Mouse (Mus musculus): ENCODE measurements around the gene Csdc2.

Csdc2 gene

DNA sequence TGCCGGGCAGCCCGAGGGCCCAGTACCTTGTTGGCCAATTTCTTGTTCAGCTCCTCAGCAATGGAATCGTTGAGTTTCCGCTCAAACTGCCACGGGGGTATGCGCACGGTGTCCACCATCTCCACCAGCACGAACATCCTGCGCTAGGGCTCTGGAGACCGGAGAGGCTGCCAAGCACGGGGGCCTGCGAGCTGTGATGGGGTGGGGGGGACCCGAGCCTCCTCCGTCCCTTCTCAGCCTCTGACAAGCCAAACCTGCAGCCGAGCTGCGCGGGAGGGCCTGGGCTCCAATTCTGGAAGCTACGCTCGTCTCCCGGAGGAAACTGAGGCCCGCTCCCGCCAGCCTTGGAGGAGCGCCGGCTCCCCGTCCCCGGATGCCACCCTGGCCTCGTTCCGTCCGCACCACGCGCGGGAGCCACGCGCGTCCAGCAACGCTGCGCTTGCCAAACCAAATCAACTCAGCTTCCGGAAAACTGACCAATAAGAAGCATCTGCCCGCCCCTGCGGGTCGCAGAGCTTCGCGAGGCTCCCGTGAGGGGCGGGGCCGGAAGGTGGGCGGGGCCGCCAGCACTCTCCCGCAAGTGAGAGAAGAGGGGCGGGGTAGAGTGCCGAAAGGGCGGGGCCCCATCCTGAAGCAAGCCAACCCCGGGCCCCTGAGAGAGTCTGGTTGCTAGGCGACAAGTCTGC, 10.7 kb upstream of the Csdc2 start, which contains the start of gene Polr3h:
Gene Polr3h, minus strand, starts transcription at position 481 of the 686 bp plus-strand sequence.
- peak; percentile 93 for DNase-seq (ENCODE audit: low spot score)

DNA sequence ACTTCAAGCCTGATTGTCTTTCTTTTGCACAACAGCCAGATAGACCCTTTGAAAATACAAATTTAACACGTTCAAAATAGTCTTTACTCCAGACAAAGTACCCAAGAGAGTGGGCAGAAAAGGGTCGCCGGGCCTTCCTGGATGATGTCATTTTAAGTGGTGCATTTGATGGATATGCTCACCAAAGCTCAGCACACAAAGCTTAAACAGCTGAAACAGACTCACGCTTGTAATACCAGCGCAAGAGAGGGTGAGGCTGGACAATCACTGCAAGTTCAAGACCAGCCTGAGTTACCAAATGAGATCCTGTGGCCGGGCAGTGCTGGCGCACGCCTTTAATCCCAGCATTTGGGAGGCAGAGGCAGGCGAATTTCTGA, 10.1 kb upstream of the Csdc2 start:
- no peak for DNase-seq (ENCODE audit: low spot score)

DNA sequence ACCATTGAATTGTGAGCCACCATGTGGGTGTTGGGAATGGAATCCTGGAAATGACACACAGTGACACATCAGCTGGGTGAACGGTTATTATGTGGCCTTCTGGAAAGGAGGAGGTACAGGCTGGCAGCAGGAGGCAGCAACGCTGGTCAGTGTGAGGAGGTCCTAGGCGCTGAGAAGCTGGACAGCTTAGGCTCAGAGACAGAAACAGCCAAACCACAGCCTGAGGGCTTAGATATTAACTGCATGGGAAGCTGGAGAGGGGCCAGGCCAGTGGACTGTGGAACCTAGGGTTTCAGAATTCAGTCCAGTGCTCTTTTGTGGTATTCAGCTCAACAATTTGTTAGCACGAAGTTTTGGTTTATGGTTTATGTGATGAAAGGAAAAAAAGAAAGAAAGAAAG, 8.8 kb upstream of the Csdc2 start:
- no peak for DNase-seq (ENCODE audit: low spot score)

DNA sequence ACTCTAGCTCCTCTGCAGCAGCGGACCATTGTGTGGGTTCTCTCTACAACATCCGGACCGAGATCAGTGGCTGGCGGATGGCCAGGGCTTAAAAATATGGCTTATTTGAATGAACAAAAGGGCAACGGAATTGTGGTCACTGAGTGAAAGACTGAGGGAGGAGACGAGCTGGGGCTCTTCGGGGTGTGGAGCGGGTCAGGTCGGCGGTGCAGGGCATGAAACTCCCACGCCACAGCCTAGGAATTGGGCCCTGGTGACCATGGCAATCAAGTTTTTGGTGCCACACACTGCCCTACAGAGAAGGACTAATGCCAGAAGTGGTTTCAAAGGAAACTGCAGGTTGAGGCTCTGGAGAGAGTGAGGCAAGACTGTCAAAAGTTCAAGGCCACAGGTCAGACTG, 8.3 kb upstream of the Csdc2 start:
- peak; percentile 42 for DNase-seq (ENCODE audit: low spot score)

DNA sequence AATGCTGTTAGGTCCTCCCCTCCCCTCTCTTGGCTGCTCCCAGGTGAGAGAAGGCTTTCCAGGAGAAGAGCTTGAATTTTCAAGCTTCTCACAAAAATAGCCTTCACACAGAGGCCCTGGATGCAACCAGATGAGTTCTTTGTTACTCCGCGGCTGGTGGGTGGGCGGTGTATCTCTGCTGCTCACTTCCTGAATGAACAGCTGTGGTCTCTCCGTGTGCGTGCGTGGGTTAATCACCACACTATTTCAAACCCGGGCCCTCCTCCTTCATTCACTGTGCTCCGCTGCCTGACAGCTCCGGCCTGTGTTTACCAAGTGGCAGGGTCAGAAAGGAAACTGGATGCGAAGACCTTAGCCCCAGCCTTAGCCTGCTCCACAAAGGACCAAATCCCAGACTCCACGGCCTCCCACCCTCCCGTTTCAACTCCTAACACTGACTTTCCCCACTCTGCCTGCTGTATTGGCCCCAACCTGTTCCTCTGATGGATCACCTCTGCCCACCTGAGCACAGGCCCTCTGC, 3.5 kb upstream of the Csdc2 start:
- DNase-seq (ENCODE audit: low spot score) = no peak

DNA sequence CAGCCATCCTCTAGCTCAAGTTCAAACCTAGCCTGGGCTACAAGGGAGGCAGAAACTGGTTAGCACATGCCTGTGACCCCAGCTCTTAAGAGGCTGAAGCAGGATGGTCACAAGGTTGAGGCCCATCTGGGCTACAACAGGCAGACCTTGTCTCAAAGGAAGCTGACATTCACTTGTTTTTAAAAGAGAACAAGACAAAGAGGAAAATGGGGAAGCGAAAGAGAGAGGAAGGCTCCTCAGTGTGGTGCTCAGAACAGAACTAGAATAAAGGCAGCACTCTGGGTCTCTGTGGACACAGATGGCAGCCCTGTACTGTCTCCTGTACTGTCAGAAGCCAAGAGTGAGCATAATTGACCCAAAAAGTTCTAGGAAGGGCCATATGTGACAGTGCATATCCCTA, 2.6 kb upstream of the Csdc2 start:
- no peak for DNase-seq (ENCODE audit: low spot score)

DNA sequence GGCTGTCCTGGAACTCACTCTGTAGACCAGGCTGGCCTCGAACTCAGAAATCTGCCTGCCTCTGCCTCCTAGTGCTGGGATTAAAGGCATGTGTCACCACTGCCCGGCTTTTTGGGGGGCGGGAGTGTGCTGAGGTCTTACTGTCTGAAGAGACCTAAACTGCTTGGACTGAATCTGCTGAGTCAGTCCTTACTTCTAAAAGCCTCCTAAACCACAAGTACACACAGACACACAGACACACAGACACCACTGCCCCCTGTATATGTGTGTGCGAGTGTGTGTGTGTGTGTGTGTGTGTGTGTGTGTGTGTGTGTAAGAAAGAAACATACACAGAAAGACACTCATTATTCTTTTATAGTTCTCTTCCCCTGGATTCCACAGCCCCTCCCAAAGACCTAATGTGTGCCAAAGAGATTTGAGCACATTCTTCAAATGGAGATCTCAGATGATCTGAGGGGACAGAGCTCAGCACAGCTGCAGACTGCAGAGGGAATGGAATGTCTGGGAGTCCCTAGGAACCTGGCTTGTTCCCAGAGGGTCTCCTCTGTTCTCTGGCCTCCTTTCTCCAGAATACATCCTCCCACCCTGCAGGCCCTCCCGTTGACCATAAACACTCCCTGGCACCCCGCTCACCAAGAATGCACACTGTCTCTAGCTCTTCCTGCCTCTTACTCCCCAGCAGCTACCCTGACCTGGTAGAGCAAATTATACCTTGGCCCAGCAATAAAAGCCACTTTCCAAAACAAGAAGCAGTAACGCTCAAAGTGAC, 506 bp upstream of the Csdc2 start:
- no peak for DNase-seq (ENCODE audit: low spot score)

DNA sequence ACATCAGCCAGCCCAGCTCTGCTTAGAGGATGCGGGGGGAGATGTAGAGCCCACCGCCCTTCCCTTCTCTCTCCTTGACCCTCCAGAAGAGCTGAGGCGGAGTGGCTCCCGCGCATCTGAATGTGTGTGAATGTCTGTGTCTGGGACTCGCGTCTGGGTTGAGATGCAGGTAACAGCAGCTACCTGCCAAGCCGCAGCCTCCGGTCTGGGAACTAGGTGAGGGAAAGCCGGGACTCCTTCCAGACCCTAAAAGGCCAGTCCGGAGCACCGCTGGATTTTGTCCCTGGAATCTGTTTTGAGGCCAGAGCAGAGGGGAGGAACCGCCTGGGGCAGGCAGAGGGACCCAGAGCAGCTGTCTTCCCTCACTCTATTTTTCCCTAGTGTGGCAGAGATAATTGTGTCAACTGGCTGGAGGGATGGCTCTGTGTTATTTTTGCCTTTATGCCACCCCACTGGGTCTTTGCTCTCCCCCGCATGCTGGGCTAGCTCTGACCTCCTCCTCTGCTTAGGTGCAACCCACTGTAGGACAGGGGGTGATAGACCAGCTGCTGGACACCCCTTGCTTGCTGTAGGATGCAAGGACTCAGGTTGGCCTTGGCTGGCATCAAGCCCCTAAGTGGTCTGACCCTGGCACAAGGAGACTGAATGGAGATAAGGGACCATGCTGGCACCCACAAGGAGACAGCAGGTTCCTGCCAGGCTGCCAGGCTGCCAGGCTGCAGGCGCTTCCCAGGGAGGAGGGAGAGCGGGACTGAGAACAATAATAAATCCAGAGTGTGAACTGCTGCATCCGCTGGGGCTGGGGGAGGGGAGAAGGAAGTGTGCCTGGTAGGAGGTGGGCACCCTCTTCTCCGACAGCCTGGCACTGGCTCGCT, 776 bp downstream of the Csdc2 start:
- peak; percentile 62 for DNase-seq (ENCODE audit: low spot score)

DNA sequence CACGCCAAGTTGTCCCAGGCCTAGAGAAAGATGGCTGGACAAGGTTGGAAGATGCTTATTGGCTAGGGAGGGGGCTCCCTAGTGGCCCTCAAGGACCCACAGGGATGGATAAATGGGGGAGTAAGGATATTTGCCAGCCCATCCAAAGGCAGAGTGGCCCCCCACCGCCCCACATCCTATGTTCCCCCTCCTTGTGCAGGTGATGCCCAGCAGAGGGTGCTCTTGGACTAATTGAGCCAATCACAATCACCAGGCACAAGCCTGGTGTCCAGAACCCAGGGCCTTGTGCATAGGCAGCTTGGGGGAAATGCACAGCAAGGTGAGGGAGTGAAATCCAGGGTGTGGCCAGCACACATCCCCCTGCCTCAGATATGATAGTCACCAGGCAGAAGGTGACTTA, 1.7 kb downstream of the Csdc2 start:
- DNase-seq (ENCODE audit: low spot score) = peak; percentile 55

DNA sequence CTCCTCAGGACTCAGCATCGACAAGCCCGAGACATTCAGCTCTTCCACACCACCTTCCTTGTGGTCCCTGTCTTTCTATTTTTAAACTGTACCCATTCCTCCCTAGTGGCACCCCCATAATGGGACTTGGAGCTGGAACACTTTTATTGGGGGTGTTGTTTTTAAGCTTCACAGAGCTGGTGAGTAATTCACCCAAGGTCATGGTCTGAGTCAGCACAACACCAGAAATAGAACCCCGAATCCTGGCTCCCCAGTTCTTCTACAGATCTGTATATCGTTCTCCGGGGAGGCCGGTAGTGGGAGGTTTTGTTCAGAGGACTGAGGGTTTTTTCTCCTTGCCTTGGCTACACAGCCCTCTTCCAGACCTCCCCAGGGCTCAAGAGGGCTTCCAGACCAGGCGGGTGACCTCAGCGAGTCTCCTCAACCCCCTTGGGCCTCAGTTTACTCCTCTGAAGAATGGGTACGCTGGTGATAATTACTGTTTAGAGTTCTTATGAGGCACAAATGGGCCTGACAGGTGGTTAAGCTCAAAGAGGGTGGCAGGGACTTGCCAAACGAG, 2.7 kb downstream of the Csdc2 start:
- DNase-seq (ENCODE audit: low spot score) = no peak

DNA sequence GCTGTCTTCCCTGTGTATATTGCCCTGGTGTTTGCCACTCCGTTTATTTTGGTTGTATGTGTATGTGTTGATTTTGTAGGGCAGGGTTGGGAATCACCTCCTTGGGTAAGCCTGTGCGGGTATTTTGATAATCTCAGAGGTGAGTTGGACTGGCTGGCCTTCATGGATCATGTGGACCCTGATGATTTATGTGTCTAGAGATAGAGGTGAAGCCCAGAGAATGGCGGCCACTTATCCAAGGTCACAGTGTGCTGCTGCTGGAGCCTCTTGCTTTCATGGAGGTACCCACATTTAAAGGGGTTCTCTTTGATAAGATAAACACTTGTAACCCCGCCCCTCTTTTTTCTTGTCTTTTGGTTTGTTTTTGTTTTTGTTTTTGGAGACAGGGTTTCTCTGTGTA, 3.2 kb downstream of the Csdc2 start:
- DNase-seq (ENCODE audit: low spot score) = no peak

DNA sequence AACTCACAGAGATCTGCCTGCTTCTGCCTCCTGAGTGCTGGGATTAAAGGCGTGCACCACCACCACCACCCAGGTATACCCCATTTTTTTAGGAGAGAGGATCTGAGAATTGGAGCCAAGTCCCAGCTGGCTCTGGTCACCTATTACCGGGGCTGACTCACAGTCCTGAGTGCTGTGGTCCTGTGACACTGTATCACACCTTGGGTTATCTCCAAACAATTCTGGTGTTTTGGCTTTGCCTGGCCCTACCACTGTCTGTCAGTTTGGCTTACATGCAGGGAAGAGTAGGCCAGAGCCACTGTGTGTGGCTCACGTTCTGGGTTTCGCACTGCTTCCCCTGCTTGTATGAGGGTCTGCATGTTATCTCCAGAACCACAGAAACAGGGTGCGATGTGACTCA, 3.7 kb downstream of the Csdc2 start:
- no peak for DNase-seq (ENCODE audit: low spot score)

DNA sequence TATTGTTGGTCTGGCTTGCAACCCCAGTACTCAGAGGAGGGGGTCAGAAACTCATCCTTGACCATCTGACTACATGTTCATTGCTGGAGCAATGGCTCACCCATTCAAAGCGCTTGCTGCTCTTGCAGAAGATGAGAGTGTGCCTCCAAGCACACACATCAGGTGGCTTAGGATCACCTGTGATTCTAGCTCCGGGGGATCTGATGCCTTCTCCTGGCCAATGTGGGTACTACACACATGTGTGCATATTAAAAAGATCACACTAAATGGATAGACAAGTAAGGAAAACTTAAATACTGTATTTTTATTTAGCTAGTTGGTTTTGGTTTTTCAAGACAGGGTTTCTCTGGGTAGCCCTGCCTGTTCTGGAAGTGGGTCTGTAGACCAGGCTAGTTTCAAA, 4.5 kb downstream of the Csdc2 start:
- DNase-seq (ENCODE audit: low spot score) = no peak

DNA sequence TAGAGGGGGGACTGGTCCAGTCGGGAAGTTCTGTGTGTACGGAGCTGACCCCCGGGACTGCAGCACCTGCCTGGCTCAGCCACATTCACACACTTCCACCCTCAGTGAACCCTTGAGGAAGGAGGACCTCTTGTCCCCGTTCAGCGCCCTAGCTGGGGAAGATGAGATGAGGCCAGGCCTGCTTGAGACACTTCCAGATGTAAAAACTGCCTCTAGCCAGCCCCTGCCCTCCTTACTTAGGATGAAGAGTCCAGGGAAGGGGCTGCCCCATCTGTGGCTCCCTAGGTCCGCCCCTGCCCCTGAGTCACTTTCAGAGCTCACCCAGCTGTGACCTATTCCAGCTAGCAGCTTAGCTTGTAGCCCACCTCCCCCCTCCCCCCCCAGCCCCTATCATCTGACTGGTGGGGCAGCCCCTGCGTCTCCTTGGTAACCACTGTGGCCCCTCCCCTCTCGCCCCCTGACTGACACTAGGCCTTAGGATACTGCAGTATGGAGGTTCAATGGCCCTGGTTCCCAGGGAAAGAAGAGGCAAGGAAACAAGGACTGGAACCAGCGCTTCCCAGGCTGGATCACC, 6.7 kb downstream of the Csdc2 start:
- DNase-seq (ENCODE audit: low spot score) = no peak

DNA sequence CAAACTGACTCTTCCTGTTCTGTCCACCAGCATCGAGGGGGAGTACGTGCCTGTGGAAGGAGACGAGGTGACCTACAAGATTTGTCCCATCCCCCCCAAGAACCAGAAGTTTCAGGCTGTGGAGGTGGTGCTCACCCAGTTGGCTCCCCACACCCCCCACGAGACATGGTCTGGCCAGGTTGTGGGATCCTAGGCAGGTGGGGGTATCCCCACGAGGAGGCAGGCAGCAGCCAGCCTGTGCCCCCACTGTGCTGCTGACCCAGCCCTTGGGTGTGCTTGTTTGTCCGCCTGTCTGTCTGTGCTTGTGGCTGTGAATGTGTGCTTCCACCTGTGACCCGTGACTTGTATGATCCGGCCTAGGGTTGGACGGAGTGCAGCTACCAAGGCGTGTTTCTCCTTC, 12.5 kb downstream of the Csdc2 start:
- no peak for DNase-seq (ENCODE audit: low spot score)

DNA sequence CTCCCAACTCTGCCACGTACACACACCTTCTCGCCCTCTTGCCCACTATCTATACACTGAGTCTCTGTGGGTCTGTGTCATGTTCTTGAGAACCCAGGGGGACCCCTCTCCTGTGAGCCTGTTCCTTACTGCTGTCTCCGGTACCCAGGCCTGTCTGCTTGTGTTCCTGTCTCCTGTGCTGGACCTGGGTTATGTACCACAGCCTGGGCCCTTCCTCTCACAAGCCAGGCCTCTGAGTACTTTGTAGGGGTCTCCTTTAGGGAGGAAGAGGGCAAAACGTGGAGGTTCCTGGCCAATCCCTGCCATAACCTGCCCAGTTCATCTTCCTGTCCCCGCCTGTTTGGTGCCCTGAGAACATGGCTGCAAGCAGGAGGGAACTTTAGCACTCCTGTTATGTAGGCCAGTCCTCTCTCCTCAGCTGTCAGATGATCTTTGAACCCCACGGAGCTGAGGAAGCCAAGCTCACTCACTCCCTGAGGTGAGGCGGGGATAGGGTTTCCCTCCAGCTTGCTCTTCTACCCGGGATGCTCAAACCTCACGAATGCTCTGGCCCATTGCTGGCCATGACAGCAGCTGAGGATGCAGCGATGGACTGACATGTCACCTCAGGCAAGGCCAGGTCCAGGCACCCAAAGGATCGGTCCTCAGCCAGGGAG, 13.0 kb downstream of the Csdc2 start:
- DNase-seq (ENCODE audit: low spot score) = peak; percentile 2

DNA sequence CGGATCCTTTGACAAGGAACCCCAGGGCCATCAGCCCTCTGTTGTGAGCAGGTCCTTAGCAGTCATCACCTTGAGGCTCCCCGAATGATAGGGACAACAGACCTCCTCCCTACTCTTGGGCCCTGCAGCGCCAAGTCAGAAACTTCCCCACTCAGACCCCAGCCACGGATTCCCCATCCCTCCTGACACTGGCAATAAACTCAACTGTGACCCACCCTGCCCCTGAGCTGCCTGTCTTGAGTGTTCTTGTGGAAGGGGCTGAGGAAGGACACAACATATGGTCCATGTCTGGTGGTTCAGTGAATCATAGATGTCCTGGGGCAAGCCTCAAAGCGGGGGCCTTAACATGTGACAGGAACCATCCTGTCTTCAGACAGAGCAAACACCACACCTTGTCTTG, 14.2 kb downstream of the Csdc2 start:
- no peak for DNase-seq (ENCODE audit: low spot score)

DNA sequence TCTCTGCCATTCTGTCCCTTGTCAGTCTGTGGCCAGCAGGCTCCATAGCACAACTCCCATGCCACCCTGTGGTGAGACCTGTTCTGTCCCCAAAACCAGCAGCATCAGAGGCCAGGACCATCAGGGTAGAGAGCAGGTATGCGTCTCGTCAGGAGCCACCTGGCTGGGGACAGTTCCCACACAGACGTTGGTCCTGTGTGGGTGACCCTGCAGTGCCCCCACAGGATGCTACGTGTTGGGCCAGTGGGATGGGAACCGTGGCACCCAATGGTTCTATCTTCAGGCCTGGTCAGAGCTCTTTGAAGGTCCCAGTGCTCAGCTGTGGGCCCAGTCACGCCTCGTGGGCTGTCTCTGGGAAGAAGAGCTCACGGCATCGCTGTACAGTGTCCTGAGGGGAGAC, 14.6 kb downstream of the Csdc2 start:
- no peak for DNase-seq (ENCODE audit: low spot score)

DNA sequence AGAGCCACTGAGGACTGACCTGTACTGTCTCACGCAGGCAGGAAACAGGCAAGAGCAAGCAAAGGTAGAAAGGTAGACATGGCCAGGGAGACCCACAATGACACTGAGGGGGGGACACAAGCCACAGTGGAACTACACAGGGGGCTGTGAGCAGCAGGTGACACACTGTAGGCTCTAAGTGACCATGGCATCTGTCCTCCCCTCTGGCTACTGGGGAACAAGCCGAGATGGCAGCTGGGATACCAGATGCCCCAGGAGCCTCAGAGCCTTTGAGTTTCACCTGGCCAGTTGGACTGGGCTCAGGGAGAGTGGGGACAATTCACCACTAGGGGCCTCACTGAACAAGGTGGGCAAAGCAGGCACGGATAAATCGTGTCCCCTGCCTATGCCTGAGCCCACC, 15.8 kb downstream of the Csdc2 start:
- DNase-seq (ENCODE audit: low spot score) = no peak

DNA sequence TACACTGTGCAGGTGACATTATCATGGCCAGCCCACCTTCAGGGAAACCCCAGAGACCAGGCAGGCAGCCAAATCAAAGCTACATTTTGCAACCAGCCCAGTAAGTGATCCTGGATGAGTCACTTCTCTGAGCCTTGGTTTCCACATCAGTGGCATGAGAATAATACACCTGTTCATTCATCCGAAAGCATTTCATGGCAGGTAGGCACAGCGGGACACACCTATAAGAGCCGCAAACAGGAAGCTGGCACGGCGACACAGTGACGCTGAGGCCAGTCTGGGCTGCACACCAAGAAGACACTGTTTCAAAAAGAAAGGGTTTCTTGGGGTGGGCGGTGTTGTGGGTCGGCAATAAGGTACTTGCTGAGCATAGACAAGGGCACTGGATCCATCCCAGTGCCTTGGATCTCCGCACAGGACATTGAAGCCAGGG, 17.6 kb downstream of the Csdc2 start:
- DNase-seq (ENCODE audit: low spot score) = no peak

DNA sequence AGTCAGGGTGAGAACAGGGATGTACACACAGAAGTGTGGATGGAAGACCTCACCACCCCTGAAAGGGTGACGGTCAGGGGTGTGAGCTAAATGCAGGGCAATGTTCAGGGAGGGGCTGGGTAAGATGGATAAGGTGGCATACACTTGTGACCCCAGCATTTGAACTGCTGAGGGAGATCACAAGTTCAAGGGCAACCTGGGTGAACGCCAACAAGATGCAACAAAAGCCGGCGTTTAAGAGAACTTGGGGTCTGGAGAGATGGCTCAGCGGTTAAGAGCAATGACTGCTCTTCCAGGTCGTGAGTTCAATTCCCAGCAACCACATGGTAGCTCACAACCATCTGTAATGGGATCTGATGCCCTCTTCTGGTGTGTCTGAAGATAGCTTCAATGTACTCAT, 18.2 kb downstream of the Csdc2 start:
- no peak for DNase-seq (ENCODE audit: low spot score)
